Mouse (Mus musculus): ENCODE results near the gene Myoz2. TPM values are rescaled to one million over a fixed set of nuclear protein-coding genes. Genes with fewer than 3 reads are reported as not detected.

The Myoz2 gene
- polyA plus RNA-seq, 1 experiment from 2014 or later = not detected

GRCm38 (mm10) chr3:123054178-123054577, 19.4 kb upstream of the Myoz2 start:
- 71% methylated on average over 5 of the region's 5 CpGs for WGBS
- no peak overlapping the region for H3K4me3 ChIP-seq (replicated peaks; ENCODE audit: low read depth, low read length)
- H3K27ac ChIP-seq = no peak overlapping the region; the same call in 1 of the 2 replicates
- no peaks in the 10 kb centered on the region for H3K36me3 ChIP-seq (ENCODE audit: insufficient read depth, low read length)
- no peak overlapping the region for H3K4me2 ChIP-seq (ENCODE audit: low read length)
- DNase-seq (ENCODE audit: low spot score) = peak; percentile 53
- TF ChIP-seq CTCF (IDR thresholded peaks at IDR 0.05; ENCODE audit: low read depth) = no peak
- ATAC-seq (replicated peaks; ENCODE audit: low FRiP score, low read depth) = no peak; the same call in 1 of the 2 replicates
- H3K9me3 ChIP-seq (replicated peaks; ENCODE audit: low read length) = no peaks in the 10 kb centered on the region
- no peak overlapping the region for H3K9ac ChIP-seq (ENCODE audit: low read depth, low read length)
- 0 out of 2 replicates have a peak, but pooled peaks cover 3% of the 10 kb centered on the region for H3K4me1 ChIP-seq (replicated peaks; ENCODE audit: insufficient read depth, low read length)
- H3K27me3 ChIP-seq (ENCODE audit: insufficient read depth, low read length) = no peaks in the 10 kb centered on the region

GRCm38 (mm10) chr3:123053192-123053938, 18.6 kb upstream of the Myoz2 start:
- DNase-seq (ENCODE audit: low spot score) (no peak), ATAC-seq (replicated peaks; ENCODE audit: low FRiP score, low read depth) (no peak)
- H3K9me3 ChIP-seq (replicated peaks; ENCODE audit: low read length) = no peaks in the 10 kb centered on the region
- no peaks in the 10 kb centered on the region for H3K36me3 ChIP-seq (ENCODE audit: insufficient read depth, low read length)
- no peak overlapping the region for H3K27ac ChIP-seq
- H3K9ac ChIP-seq (ENCODE audit: low read depth, low read length) = no peak overlapping the region
- TF ChIP-seq CTCF (IDR thresholded peaks at IDR 0.05; ENCODE audit: low read depth) = no peak
- 64% methylated on average over 8 of the region's 8 CpGs for WGBS
- H3K4me1 ChIP-seq (replicated peaks; ENCODE audit: insufficient read depth, low read length) = 0 out of 2 replicates have a peak, but pooled peaks cover 3% of the 10 kb centered on the region
- H3K4me3 ChIP-seq (replicated peaks; ENCODE audit: low read depth, low read length) = no peak overlapping the region
- H3K4me2 ChIP-seq (ENCODE audit: low read length) = no peak overlapping the region
- H3K27me3 ChIP-seq (ENCODE audit: insufficient read depth, low read length) = no peaks in the 10 kb centered on the region

- ATAC-seq (replicated peaks; ENCODE audit: low FRiP score, low read depth) (no peak), DNase-seq (ENCODE audit: low spot score) (no peak)
- Histone ChIP-seq H3K27me3 (ENCODE audit: insufficient read depth, low read length) (no peaks in the 10 kb centered on the region), H3K4me2 (ENCODE audit: low read length) (no peak overlapping the region), H3K9ac (ENCODE audit: low read depth, low read length) (no peak overlapping the region), H3K9me3 (replicated peaks; ENCODE audit: low read length) (no peaks in the 10 kb centered on the region), H3K27ac (no peak overlapping the region), H3K4me1 (replicated peaks; ENCODE audit: insufficient read depth, low read length) (no peaks in the 10 kb centered on the region), H3K36me3 (ENCODE audit: insufficient read depth, low read length) (no peaks in the 10 kb centered on the region), H3K4me3 (replicated peaks; ENCODE audit: low read depth, low read length) (no peak overlapping the region)
- 89% methylated on average over 1 of the region's 1 CpGs for WGBS
- TF ChIP-seq CTCF (IDR thresholded peaks at IDR 0.05; ENCODE audit: low read depth) = no peak
Observed at GRCm38 (mm10) chr3:123042308-123042707, 7.5 kb upstream of the Myoz2 start.

GRCm38 (mm10) chr3:123033804-123034203, 1.0 kb downstream of the Myoz2 start:
- Histone ChIP-seq H3K9ac (ENCODE audit: low read depth, low read length) (no peak overlapping the region), H3K27me3 (ENCODE audit: insufficient read depth, low read length) (no peaks in the 10 kb centered on the region), H3K9me3 (replicated peaks; ENCODE audit: low read length) (no peaks in the 10 kb centered on the region), H3K4me1 (replicated peaks; ENCODE audit: insufficient read depth, low read length) (no peaks in the 10 kb centered on the region), H3K36me3 (ENCODE audit: insufficient read depth, low read length) (no peaks in the 10 kb centered on the region), H3K27ac (no peak overlapping the region), H3K4me3 (replicated peaks; ENCODE audit: low read depth, low read length) (no peak overlapping the region), H3K4me2 (ENCODE audit: low read length) (no peak overlapping the region)
- DNase-seq (ENCODE audit: low spot score) = no peak
- no peak for TF ChIP-seq CTCF (IDR thresholded peaks at IDR 0.05; ENCODE audit: low read depth)
- WGBS = 86% methylated on average over 8 of the region's 8 CpGs
- no peak for ATAC-seq (replicated peaks; ENCODE audit: low FRiP score, low read depth)

- ATAC-seq (replicated peaks; ENCODE audit: low FRiP score, low read depth) (no peak), DNase-seq (ENCODE audit: low spot score) (no peak)
- Histone ChIP-seq H3K36me3 (ENCODE audit: insufficient read depth, low read length) (no peaks in the 10 kb centered on the region), H3K9me3 (replicated peaks; ENCODE audit: low read length) (no peaks in the 10 kb centered on the region), H3K27ac (no peak overlapping the region), H3K4me1 (replicated peaks; ENCODE audit: insufficient read depth, low read length) (no peaks in the 10 kb centered on the region), H3K9ac (ENCODE audit: low read depth, low read length) (no peak overlapping the region), H3K4me2 (ENCODE audit: low read length) (no peak overlapping the region), H3K4me3 (replicated peaks; ENCODE audit: low read depth, low read length) (no peak overlapping the region), H3K27me3 (ENCODE audit: insufficient read depth, low read length) (no peaks in the 10 kb centered on the region)
- TF ChIP-seq CTCF (IDR thresholded peaks at IDR 0.05; ENCODE audit: low read depth) = no peak
- 83% methylated on average over 3 of the region's 3 CpGs for WGBS
Observed at GRCm38 (mm10) chr3:123025634-123026033, 9.2 kb downstream of the Myoz2 start.

- Histone ChIP-seq H3K27ac (no peak overlapping the region), H3K4me1 (replicated peaks; ENCODE audit: insufficient read depth, low read length) (no peaks in the 10 kb centered on the region), H3K36me3 (ENCODE audit: insufficient read depth, low read length) (no peaks in the 10 kb centered on the region), H3K9me3 (replicated peaks; ENCODE audit: low read length) (no peaks in the 10 kb centered on the region), H3K4me3 (replicated peaks; ENCODE audit: low read depth, low read length) (no peak overlapping the region), H3K27me3 (ENCODE audit: insufficient read depth, low read length) (no peaks in the 10 kb centered on the region), H3K4me2 (ENCODE audit: low read length) (no peak overlapping the region), H3K9ac (ENCODE audit: low read depth, low read length) (no peak overlapping the region)
- 83% methylated on average over 9 of the region's 9 CpGs for WGBS
- ATAC-seq (replicated peaks; ENCODE audit: low FRiP score, low read depth) (no peak), DNase-seq (ENCODE audit: low spot score) (no peak)
- TF ChIP-seq CTCF (IDR thresholded peaks at IDR 0.05; ENCODE audit: low read depth) = no peak
Observed at GRCm38 (mm10) chr3:123024496-123025234, 10.2 kb downstream of the Myoz2 start.
